Mouse (Mus musculus) embryonic fibroblast, embryonic 13.5 days (primary cell): ENCODE measurements around the gene 0610010K14Rik. TPM values are rescaled to one million over a fixed set of nuclear protein-coding genes. Genes with fewer than 3 reads are reported as not detected.

ENCODE experiments used
- H3K27ac ChIP-seq: 2 replicates; pipeline ENCODE4 v1.5.1; 2012; ENCODE audit warnings: low read length, control low read depth, inconsistent platforms; ENCODE audit not compliant: insufficient read depth
- H3K4me1 ChIP-seq: 2 replicates; pipeline ENCODE4 v1.6.1; 2011; ENCODE audit warnings: low read length; ENCODE audit not compliant: control insufficient read depth, insufficient read depth
- H3K4me3 ChIP-seq: 2 replicates; pipeline ENCODE4 v1.5.1; 2011; ENCODE audit warnings: mild to moderate bottlenecking, control low read depth, low read length; ENCODE audit not compliant: insufficient read depth
- CTCF ChIP-seq: IDR thresholded peaks from 2 replicates; pipeline ENCODE4 v1.5.1; 2011; ENCODE audit warnings: mild to moderate bottlenecking, control low read depth, low read length, moderate library complexity, borderline replicate concordance; ENCODE audit not compliant: insufficient read depth
- POLR2A ChIP-seq: IDR thresholded peaks from 2 replicates; pipeline ENCODE4 v1.6.1; 2011; ENCODE audit warnings: low read depth, mild to moderate bottlenecking, control low read depth, low read length, moderate library complexity
- polyA plus RNA-seq: library from polyadenylated mRNA; stranded (reverse); fragments of >200 nt; gene quantifications from 2 replicates; pipeline ENCODE4 v1.2.4, GENCODE M21; 2011; ENCODE audit warnings: low read depth; ENCODE audit not compliant: missing spikeins, insufficient read length

Gene 0610010K14Rik
- polyA plus RNA-seq = 43.2 and 55.3 TPM in 2 replicates

DNA sequence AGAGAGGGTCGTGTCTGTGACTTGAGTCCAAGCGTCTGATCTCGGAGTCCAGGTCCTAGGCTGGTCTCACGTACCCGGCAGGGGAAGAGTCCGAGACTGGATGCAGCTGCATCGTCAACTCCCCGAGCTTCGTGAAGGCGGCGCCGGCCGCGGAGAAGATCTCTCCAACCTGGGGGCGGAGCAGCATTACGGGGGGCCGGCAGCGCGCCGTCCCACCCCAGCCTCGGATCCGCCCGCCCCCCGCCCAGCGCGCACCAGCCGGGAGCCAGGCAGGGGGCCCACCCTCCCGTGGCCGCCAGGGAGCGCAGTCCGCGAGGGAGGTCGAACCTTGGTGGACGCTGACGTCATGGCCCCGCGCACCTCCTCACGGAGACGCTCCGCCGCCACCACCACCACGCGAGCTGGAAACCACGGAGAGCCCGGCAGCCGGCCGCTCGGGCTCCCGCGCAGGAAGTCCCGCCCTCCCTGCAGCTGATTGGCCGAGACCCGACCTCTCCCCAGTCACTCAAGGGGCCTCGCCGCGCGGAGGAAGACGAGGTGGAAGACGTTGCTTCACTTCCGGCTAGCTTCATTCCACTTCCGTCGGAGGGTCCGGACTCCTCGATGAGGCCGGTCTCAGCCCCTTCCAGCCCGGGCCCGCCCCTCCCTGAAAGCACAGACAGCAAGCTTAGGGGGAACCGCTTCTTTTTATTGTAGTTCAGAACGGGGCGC is at the start of gene 0610010K14Rik:
0610010K14Rik (minus strand) TSS at position 458 of the 711 bp plus-strand sequence.
- Histone ChIP-seq H3K4me3 (peak within 1 kb of the TSS; percentile 88), H3K27ac (peak within 1 kb of the TSS; percentile 59), H3K4me1 (peaks cover 4% of the 10 kb centered on the region; the same call in 1 of the 2 replicates)
- TF ChIP-seq CTCF (peak; percentile 76; the same call in 1 of the 2 replicates), POLR2A (peak; percentile 91)

GRCm38 (mm10) chr11:70285686-70286085 is 48.0 kb upstream of the 0610010K14Rik start:
- Histone ChIP-seq H3K27ac (no peak overlapping the region), H3K4me3 (no peak overlapping the region), H3K4me1 (no peaks in the 10 kb centered on the region)
- TF ChIP-seq CTCF (no peak), POLR2A (no peak)

GRCm38 (mm10) chr11:70284757-70285156 is 47.0 kb upstream of the 0610010K14Rik start:
- TF ChIP-seq POLR2A = no peak
- no peak for TF ChIP-seq CTCF
- H3K4me3 ChIP-seq = no peak overlapping the region
- H3K4me1 ChIP-seq = no peaks in the 10 kb centered on the region
- H3K27ac ChIP-seq = no peak overlapping the region

GRCm38 (mm10) chr11:70283666-70284065 is 46.0 kb upstream of the 0610010K14Rik start:
- no peak for TF ChIP-seq CTCF
- H3K4me3 ChIP-seq = no peak overlapping the region
- no peak overlapping the region for H3K27ac ChIP-seq
- no peaks in the 10 kb centered on the region for H3K4me1 ChIP-seq

DNA sequence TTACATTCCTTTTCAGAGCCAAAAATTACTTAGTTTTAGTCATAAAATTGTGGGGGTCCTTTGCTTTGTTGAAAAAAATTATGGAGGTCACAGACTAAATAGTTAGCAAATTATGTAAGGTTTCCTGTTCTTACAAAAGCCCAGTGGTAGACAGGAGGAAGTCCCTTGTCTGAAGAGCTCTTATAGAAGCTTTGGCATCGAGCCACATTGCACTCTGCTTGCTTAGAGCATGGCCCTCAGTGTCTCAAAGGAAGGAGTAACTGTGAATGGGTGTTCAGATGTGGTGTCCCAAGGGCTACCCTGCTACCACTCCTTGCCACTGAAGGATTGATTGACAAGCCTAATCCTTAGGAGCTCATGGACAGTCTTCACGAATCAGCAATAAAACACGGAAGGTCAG is 42.7 kb upstream of the 0610010K14Rik start:
- Histone ChIP-seq H3K27ac (no peak overlapping the region), H3K4me1 (no peaks in the 10 kb centered on the region), H3K4me3 (no peak overlapping the region)
- TF ChIP-seq POLR2A (no peak), CTCF (no peak)

GRCm38 (mm10) chr11:70278961-70279360 is 41.2 kb upstream of the 0610010K14Rik start:
- H3K4me1 ChIP-seq = no peaks in the 10 kb centered on the region
- H3K27ac ChIP-seq = no peak overlapping the region
- no peak overlapping the region for H3K4me3 ChIP-seq
- TF ChIP-seq CTCF (no peak), POLR2A (no peak)

DNA sequence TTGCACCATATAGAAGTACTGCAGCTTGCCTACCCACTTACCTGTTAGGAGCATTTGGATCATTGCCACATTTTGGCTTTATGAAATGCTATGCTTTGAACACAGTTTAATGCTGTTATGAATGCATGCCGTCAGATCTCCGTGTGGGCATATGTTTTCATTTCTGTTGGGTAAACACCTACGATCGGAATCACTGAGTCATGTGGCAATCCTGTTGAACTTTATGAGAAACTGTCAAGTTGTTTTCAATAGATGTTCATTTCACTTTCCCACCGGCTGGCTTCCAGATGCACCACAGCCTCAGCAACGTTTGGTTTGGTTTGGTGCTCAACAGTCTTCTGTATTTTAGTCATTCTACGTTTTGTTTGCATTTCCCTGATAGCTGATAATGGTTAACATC is 33.9 kb upstream of the 0610010K14Rik start:
- H3K4me3 ChIP-seq = no peak overlapping the region
- H3K4me1 ChIP-seq = no peaks in the 10 kb centered on the region
- no peak overlapping the region for H3K27ac ChIP-seq
- TF ChIP-seq POLR2A (no peak), CTCF (no peak)

GRCm38 (mm10) chr11:70266405-70266804 is 28.7 kb upstream of the 0610010K14Rik start:
- no peak for TF ChIP-seq CTCF
- TF ChIP-seq POLR2A = no peak
- Histone ChIP-seq H3K4me1 (no peaks in the 10 kb centered on the region), H3K27ac (no peak overlapping the region), H3K4me3 (no peak overlapping the region)

GRCm38 (mm10) chr11:70265819-70266218 is 28.1 kb upstream of the 0610010K14Rik start:
- TF ChIP-seq POLR2A (no peak), CTCF (no peak)
- Histone ChIP-seq H3K4me3 (no peak overlapping the region), H3K27ac (no peak overlapping the region), H3K4me1 (no peaks in the 10 kb centered on the region)

DNA sequence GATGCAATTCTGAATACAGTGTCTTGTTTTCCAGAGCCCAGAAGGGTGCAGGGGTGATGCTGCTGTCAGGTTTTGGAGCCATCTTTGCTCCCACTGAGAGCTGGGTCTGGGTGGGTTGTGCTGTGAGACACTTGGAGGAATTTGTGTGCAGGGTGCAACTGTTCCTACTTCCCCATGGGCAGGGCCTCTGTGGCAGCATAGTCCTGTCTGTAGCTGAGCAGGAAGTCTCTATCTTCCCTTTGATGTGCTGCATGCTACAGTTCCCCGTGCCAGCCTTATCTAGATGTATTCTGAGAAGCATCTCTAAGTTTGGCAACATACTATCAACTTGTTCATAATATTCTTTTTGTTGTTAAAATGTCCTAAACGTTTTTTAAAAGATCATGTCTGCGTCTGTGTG is 27.5 kb upstream of the 0610010K14Rik start:
- H3K27ac ChIP-seq = no peak overlapping the region
- H3K4me1 ChIP-seq = no peaks in the 10 kb centered on the region
- TF ChIP-seq POLR2A (no peak), CTCF (no peak)
- H3K4me3 ChIP-seq = no peak overlapping the region
